Mouse (Mus musculus) neural tube, embryonic 13.5 days (tissue): ENCODE results near the gene Trip11. TPM values are rescaled to one million over a fixed set of nuclear protein-coding genes. Genes with fewer than 3 reads are reported as not detected.

ENCODE experiments used
- ATAC-seq: fragments of 200-750 bp; cut with Nextera tagmentation; 2 replicates; pipeline ENCODE4 v1.8.0; 2017; ENCODE audit warnings: low read depth, mild to moderate bottlenecking, moderate TSS enrichment, moderate library complexity
- H3K27ac ChIP-seq: fragments of 300-500 bp; sonication (generic); replicated peaks from 2 replicates; pipeline ENCODE4 v1.5.1; 2015; ENCODE audit warnings: moderate library complexity, mild to moderate bottlenecking, inconsistent platforms
- H3K27me3 ChIP-seq: fragments of 300-500 bp; sonication (generic); 2 replicates; pipeline ENCODE4 v1.6.1; 2015; ENCODE audit warnings: mild to moderate bottlenecking, inconsistent platforms
- H3K36me3 ChIP-seq: fragments of 300-500 bp; sonication (generic); 2 replicates; pipeline ENCODE4 v1.6.1; 2015; ENCODE audit warnings: mild to moderate bottlenecking, inconsistent platforms
- H3K4me1 ChIP-seq: fragments of 300-500 bp; sonication (generic); replicated peaks from 2 replicates; pipeline ENCODE4 v1.6.1; 2015; ENCODE audit warnings: inconsistent platforms
- H3K4me2 ChIP-seq: fragments of 300-500 bp; sonication (generic); 2 replicates; pipeline ENCODE4 v1.6.1; 2015; ENCODE audit warnings: inconsistent platforms, mild to moderate bottlenecking, moderate library complexity
- H3K4me3 ChIP-seq: fragments of 300-500 bp; sonication (generic); 2 replicates; pipeline ENCODE4 v1.5.1; 2015; ENCODE audit warnings: mild to moderate bottlenecking, inconsistent platforms
- H3K9ac ChIP-seq: fragments of 300-500 bp; sonication (generic); 2 replicates; pipeline ENCODE4 v1.6.1; 2015; ENCODE audit warnings: moderate library complexity, mild to moderate bottlenecking, inconsistent platforms
- H3K9me3 ChIP-seq: fragments of 300-500 bp; sonication (generic); 2 replicates; pipeline ENCODE4 v1.6.1; 2016; ENCODE audit warnings: inconsistent platforms
- WGBS: fragments of 180-500 bp; shearing (Covaris S2); methylation state at CpG from one replicate; pipeline ENCODE4 v1.1.7; 2015; 5-methylcytosine and 5-hydroxymethylcytosine counted together
- polyA plus RNA-seq: library from polyadenylated mRNA; unstranded; fragments of >200 nt; fragmentation: Nextera tagmentation; extraction: Ambion mirVana; gene quantifications from 2 replicates; pipeline ENCODE4 v1.2.1, GENCODE M21; 2015

Trip11 gene
- polyA plus RNA-seq, 1 experiment from 2014 or later, result 19.5 TPM

DNA sequence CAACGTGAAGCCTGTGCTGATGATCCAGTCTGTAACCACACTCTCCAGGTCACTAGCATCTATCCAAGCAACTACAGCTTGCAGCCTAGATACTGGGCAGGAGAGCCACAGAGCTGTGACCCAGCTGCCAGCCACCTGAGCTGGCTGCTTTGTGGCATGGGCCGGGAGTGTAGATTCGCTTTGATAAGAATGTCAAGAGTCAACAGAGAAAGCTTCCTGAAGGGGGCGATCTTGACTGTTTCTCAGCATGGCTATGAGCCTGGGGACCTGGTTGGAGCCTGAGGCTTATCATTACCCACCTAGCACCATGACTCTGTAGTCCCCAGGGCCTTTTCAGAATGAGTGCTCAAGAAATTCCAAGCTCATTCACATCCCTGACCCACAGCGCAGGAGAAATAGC lies 96.3 kb downstream of the Trip11 start:
- Histone ChIP-seq H3K9ac (no peak overlapping the region), H3K4me3 (no peak overlapping the region), H3K9me3 (no peaks in the 10 kb centered on the region), H3K27ac (no peak overlapping the region), H3K36me3 (no peaks in the 10 kb centered on the region), H3K27me3 (peaks cover 47% of the 10 kb centered on the region), H3K4me1 (peaks cover 20% of the 10 kb centered on the region), H3K4me2 (no peak overlapping the region)
- no peak for ATAC-seq
- 36% methylated on average over 5 of the region's 5 CpGs for WGBS

DNA sequence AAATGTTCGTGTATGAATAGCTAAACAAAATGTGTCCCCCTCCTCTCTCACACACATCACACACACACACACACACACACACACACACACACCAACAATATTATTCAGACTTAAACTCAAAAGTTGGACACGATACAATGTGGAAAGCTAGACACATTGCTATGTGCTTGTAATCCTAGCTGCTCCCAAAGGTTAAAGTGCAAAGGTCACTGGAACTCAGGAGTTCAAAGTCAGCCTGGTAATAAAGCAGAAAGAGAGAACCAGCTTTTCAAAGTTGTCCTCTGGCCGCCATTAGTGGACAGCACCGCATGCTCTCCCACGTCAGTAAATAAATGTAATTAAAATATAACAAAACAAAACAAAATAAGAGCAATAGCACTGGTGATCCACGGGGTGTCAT lies 97.3 kb downstream of the Trip11 start:
- 88% methylated on average over 6 of the region's 6 CpGs for WGBS
- no peak overlapping the region for H3K27ac ChIP-seq
- H3K36me3 ChIP-seq, result no peaks in the 10 kb centered on the region

DNA sequence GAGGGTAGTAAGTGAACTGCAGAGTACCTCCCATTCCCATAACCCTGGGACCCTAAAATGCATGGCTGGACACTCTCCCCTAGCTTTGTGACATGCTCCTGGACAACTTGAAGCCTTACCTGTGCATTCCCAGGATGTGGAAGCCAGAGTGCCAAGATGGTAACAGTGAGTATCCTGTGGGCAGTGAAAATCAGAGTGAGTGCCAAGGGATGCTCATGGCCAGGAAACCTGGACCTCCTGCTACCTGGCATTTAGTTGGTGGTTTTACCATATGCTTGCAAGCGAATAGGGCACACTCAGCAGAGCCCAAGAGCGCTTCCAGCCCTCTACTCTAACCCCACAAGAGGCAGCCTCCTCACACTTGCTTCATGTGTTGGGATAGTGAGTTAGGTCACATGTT lies 98.6 kb downstream of the Trip11 start:
- no peaks in the 10 kb centered on the region for H3K36me3 ChIP-seq
- WGBS, result 90% methylated on average over 2 of the region's 2 CpGs
- no peak overlapping the region for H3K4me3 ChIP-seq
- H3K4me1 ChIP-seq, result peaks cover 15% of the 10 kb centered on the region
- no peak overlapping the region for H3K9ac ChIP-seq
- peaks cover 29% of the 10 kb centered on the region for H3K27me3 ChIP-seq
- no peak overlapping the region for H3K4me2 ChIP-seq
- H3K9me3 ChIP-seq, result no peaks in the 10 kb centered on the region
- ATAC-seq, result no peak
- H3K27ac ChIP-seq, result no peak overlapping the region

More for the DNA sequence above, 97.3 kb downstream of the Trip11 start:
- no peak overlapping the region for H3K4me3 ChIP-seq
- no peak for ATAC-seq
- no peak overlapping the region for H3K4me2 ChIP-seq
- H3K27me3 ChIP-seq, result peaks cover 43% of the 10 kb centered on the region
- H3K4me1 ChIP-seq, result peaks cover 20% of the 10 kb centered on the region
- H3K9me3 ChIP-seq, result no peaks in the 10 kb centered on the region
- no peak overlapping the region for H3K9ac ChIP-seq

DNA sequence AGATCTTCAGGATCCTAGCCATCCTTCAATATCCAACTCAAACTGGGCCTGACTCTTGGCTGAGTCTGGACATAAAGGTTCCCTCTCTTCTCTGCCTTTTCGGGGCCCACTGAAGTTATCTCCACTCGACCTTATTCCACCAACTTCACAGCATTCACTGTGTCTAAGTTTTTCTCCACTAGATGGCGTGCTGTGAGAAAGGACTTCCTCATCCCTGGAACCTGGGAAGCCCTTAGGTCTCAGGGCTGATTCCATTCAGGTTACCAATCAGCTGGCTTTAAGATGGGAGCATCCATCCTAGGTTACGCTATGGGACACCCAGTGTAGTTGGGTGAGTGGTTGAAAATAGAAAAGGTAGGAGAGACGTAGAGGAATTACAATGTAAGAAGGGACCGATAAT lies 101.9 kb downstream of the Trip11 start:
- 63% methylated on average over 6 of the region's 6 CpGs for WGBS
- no peaks in the 10 kb centered on the region for H3K4me1 ChIP-seq
- no peak for ATAC-seq

DNA sequence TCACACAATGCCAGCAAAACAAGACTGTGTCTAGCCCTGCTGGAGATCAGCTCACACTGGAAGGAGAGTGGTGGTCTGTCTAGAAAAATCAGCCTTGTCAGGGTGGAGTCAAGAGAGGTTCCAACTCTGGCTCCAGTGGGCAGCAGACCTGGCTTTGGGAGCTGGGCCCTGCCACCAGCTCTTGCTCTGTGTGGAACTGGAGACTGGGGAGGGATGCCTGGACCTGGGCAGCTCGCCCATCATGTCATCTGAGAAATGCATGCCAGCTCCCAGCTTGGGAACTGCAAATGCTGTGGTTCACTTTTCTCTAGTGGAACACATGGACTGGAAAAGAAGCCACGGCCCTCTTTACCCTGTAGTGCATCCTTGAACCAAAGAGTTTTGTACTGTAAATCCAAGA lies 102.6 kb downstream of the Trip11 start:
- no peak for ATAC-seq
- H3K4me3 ChIP-seq, result no peak overlapping the region
- no peak overlapping the region for H3K4me2 ChIP-seq
- no peaks in the 10 kb centered on the region for H3K9me3 ChIP-seq
- no peak overlapping the region for H3K27ac ChIP-seq
- WGBS, result 81% methylated on average over 2 of the region's 2 CpGs
- no peaks in the 10 kb centered on the region for H3K27me3 ChIP-seq
- H3K36me3 ChIP-seq, result no peaks in the 10 kb centered on the region
- no peak overlapping the region for H3K9ac ChIP-seq
- H3K4me1 ChIP-seq, result no peaks in the 10 kb centered on the region

More for the DNA sequence above, 101.9 kb downstream of the Trip11 start:
- Histone ChIP-seq H3K27ac (no peak overlapping the region), H3K36me3 (no peaks in the 10 kb centered on the region), H3K9me3 (no peaks in the 10 kb centered on the region), H3K4me2 (no peak overlapping the region), H3K27me3 (no peaks in the 10 kb centered on the region), H3K9ac (no peak overlapping the region), H3K4me3 (no peak overlapping the region)

DNA sequence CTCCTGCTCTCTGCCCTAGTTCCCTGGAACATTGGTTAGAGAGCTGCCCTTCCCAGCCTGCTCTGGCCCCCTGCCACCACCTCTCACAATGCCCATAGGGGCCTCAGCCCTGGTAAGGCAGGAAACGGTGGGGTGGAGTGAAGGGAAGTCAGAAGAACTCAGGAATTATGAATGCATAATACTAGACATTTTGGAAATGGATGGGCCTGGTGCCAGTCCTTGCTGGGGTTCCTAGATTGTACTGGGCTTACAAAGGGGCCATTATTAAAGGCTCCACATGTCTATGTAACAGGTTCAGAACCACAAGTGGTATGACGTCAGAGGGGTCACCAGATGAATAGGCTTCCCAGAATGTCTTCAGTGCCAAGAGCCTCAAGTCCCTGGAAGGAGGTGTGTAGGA lies 105.7 kb downstream of the Trip11 start:
- no peaks in the 10 kb centered on the region for H3K27me3 ChIP-seq
- 66% methylated on average over 2 of the region's 2 CpGs for WGBS
- ATAC-seq, result no peak
- H3K27ac ChIP-seq, result no peak overlapping the region
- no peaks in the 10 kb centered on the region for H3K4me1 ChIP-seq
- H3K9ac ChIP-seq, result no peak overlapping the region
- no peaks in the 10 kb centered on the region for H3K36me3 ChIP-seq
- no peak overlapping the region for H3K4me3 ChIP-seq
- no peak overlapping the region for H3K4me2 ChIP-seq
- H3K9me3 ChIP-seq, result no peaks in the 10 kb centered on the region

DNA sequence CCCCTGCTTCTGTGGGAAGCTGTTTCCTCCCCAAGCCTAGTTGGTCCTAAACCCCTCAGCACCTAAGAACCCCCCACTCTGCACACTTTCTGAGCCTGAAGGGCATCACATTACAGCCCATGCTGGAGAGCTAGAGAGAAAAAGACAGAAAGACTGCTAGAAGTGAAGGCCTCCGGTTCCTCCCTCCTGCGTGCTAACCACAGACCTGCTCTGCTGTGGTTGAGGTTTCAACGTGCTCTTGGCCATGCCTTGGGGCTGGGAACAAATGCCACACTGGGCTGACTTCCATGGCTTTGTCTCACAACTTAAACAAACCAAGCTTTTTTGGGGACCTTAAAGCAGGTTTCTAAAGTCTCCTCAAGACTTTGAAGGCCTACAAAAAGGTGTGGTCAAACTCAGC lies 110.6 kb downstream of the Trip11 start:
- Histone ChIP-seq H3K9ac (no peak overlapping the region), H3K4me1 (peaks cover 3% of the 10 kb centered on the region; the same call in 1 of the 2 replicates), H3K27me3 (no peaks in the 10 kb centered on the region), H3K4me3 (no peak overlapping the region), H3K9me3 (no peaks in the 10 kb centered on the region), H3K36me3 (no peaks in the 10 kb centered on the region), H3K4me2 (no peak overlapping the region), H3K27ac (no peak overlapping the region)
- no peak for ATAC-seq
- WGBS, result 88% methylated on average over 3 of the region's 3 CpGs

DNA sequence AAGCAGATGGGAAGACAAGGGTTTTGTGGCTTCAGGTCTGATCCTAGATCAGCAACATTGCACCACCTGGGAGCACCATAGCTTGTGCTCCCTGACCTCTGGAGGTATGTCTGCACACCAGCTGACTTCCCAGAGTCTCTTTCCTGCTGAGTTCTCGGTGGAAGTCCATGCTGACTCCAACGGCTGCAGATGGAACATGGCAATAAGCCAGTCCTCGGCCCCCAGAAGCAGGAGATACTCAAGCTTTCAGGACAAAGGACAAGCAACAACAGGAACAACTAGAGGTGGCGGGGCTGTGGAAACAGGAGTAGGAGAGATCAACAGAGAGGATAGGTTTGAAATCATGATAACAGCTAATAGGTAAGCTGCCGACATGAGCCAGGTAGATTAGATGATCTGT lies 111.3 kb downstream of the Trip11 start:
- no peak for ATAC-seq
- H3K4me2 ChIP-seq, result no peak overlapping the region
- H3K9me3 ChIP-seq, result no peaks in the 10 kb centered on the region
- no peaks in the 10 kb centered on the region for H3K27me3 ChIP-seq
- 77% methylated on average over 5 of the region's 5 CpGs for WGBS
- no peak overlapping the region for H3K4me3 ChIP-seq
- no peak overlapping the region for H3K9ac ChIP-seq
- no peak overlapping the region for H3K27ac ChIP-seq
- H3K36me3 ChIP-seq, result no peaks in the 10 kb centered on the region
- H3K4me1 ChIP-seq, result peaks cover 3% of the 10 kb centered on the region; the same call in 1 of the 2 replicates

DNA sequence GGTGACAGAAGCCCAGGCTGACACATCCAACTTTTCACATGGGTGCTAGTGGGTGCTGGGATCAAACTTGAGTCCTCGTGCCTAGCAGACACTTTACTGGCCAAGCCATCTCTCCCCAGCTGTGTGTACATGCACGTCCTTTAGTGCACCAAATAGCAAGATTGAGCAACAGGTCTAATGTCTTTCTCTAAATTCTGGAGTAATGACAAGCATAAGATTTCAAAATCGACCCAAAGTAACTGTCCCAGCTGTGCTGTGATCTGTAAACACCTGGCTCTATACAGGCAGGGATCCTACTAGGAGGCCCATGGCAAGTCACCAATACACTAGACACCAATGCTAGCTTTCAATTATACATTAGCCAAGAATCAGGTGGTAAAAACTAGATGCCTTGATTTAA lies 112.0 kb downstream of the Trip11 start:
- 78% methylated on average over 3 of the region's 3 CpGs for WGBS
- no peak overlapping the region for H3K4me2 ChIP-seq
- H3K27ac ChIP-seq, result no peak overlapping the region
- ATAC-seq, result no peak
- no peaks in the 10 kb centered on the region for H3K36me3 ChIP-seq
- H3K4me3 ChIP-seq, result no peak overlapping the region
- peaks cover 3% of the 10 kb centered on the region; the same call in 1 of the 2 replicates for H3K4me1 ChIP-seq
- no peaks in the 10 kb centered on the region for H3K27me3 ChIP-seq
- no peaks in the 10 kb centered on the region for H3K9me3 ChIP-seq
- no peak overlapping the region for H3K9ac ChIP-seq

DNA sequence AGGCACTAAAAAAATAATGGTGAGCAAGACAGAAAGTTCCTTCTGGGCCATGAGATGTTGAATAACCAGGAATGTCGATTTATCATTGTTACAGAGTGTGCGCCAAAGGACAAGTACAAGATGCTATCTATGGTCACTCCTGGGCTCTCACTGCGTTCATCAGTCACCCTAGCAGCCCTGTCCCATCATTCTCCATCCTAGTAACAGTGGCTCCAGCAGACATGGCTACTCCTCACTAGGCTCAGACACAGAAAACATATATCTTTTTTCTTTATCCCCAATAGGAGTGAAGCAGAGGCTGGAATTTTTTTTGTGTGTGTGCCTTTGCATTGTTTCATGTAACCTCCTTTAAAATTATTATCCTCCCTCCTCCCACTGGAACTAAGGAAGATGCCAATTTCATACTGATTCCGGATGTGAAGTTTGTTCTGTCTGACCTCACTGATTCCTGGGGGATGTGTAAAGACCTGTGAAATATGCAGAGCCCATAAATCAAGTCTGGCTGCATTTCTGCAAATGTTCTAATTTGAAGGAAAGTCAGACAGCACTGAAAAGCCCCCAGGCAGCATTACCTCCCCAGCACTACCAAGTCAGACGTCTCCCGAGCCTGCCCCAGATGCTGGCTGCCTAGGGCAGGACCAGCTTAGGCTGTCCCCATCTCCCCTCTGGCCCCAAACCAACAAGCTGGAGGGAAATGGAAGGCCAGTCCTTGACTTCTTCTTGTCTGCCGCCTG lies 114.7 kb downstream of the Trip11 start:
- no peaks in the 10 kb centered on the region for H3K36me3 ChIP-seq
- H3K27me3 ChIP-seq, result no peaks in the 10 kb centered on the region
- no peaks in the 10 kb centered on the region for H3K9me3 ChIP-seq
- WGBS, result 66% methylated on average over 7 of the region's 7 CpGs
- H3K4me1 ChIP-seq, result peaks cover 3% of the 10 kb centered on the region; the same call in 1 of the 2 replicates
- no peak overlapping the region for H3K9ac ChIP-seq
- ATAC-seq, result no peak
- no peak overlapping the region for H3K4me2 ChIP-seq
- no peak overlapping the region for H3K4me3 ChIP-seq
- H3K27ac ChIP-seq, result no peak overlapping the region

DNA sequence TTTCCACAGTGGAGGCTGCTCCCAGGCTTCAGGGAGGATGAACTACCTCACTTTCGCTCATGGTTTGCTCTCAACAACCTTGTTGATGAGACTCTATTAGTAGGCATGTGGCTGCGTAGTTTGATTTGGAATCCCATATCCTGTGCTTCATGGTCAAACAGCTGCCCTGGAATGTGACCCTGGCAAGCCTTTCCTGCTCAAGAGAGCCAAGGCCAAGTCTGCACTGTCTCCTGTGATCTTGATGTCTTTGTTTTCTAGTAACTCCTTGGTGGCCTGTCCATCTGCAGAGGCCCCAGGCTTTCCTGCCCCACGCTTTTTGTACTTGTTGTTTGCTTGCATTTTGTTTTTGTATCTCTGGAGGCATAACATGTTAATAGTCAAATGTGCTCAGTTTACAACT lies 118.6 kb downstream of the Trip11 start:
- Histone ChIP-seq H3K36me3 (no peaks in the 10 kb centered on the region), H3K27me3 (no peaks in the 10 kb centered on the region), H3K4me1 (peaks cover 3% of the 10 kb centered on the region; the same call in 1 of the 2 replicates), H3K9ac (no peak overlapping the region), H3K4me3 (no peak overlapping the region), H3K9me3 (no peaks in the 10 kb centered on the region), H3K4me2 (no peak overlapping the region), H3K27ac (no peak overlapping the region)
- no peak for ATAC-seq
- WGBS, result 96% methylated on average over 3 of the region's 3 CpGs

DNA sequence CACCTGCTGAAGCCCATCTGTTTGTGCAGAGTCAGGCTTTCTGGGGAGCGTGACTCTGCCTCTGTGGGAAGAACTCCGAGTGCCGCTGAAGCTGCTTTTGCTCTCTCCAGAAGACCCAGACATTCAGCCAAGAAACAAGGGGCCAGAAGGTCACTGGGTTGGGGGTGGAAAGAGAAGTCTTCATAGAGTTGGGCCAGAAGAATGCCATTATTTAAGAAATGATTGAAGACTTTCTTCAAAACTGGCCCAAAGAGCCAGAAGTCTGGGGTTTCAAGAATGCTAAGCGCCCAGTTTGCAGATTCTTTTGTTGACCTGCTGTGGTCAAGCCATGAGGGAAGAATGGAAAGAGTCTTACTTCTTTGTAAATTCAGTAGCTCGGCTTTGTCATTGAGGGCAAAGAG lies 119.8 kb downstream of the Trip11 start:
- Histone ChIP-seq H3K9ac (no peak overlapping the region), H3K27me3 (no peaks in the 10 kb centered on the region), H3K36me3 (no peaks in the 10 kb centered on the region), H3K27ac (no peak overlapping the region), H3K9me3 (no peaks in the 10 kb centered on the region), H3K4me3 (no peak overlapping the region), H3K4me2 (no peak overlapping the region), H3K4me1 (no peaks in the 10 kb centered on the region)
- 72% methylated on average over 5 of the region's 5 CpGs for WGBS
- ATAC-seq, result no peak

DNA sequence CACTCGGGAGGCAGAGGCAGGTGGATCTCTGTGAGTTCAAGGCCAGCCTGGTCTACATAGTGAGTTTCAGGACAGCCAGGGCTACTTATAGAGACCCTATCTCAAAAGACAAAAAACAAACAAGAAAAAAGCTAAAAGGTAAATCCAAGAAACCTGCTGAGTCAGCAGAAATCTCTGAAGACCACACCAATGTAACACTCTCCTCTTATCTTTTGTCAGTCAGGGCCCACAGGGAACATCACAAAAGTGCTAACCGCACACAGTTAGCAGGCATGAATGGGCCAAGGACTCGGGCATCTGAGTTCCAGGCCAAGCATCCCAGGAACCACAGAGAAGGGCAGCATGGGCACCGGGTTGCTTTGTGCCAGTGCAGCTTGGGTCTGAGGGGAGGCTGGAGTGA lies 120.4 kb downstream of the Trip11 start:
- no peak for ATAC-seq
- WGBS, result 80% methylated on average over 4 of the region's 4 CpGs
- H3K4me1 ChIP-seq, result no peaks in the 10 kb centered on the region
- H3K9ac ChIP-seq, result no peak overlapping the region
- no peak overlapping the region for H3K27ac ChIP-seq
- no peak overlapping the region for H3K4me2 ChIP-seq
- no peak overlapping the region for H3K4me3 ChIP-seq
- no peaks in the 10 kb centered on the region for H3K27me3 ChIP-seq
- H3K9me3 ChIP-seq, result no peaks in the 10 kb centered on the region
- no peaks in the 10 kb centered on the region for H3K36me3 ChIP-seq
